Mouse (Mus musculus) liver, embryonic 14.5 days (tissue): ENCODE data around the gene Amz1.

Experiments
- CTCF ChIP-seq: IDR thresholded peaks from 2 replicates; pipeline ENCODE4 v1.5.1; 2016; ENCODE audit warnings: antibody characterized with exemption, low read depth, control low read depth
- EP300 ChIP-seq: IDR thresholded peaks from 2 replicates; pipeline ENCODE4 v1.6.1; 2016; ENCODE audit warnings: antibody characterized with exemption, low read depth

DNA sequence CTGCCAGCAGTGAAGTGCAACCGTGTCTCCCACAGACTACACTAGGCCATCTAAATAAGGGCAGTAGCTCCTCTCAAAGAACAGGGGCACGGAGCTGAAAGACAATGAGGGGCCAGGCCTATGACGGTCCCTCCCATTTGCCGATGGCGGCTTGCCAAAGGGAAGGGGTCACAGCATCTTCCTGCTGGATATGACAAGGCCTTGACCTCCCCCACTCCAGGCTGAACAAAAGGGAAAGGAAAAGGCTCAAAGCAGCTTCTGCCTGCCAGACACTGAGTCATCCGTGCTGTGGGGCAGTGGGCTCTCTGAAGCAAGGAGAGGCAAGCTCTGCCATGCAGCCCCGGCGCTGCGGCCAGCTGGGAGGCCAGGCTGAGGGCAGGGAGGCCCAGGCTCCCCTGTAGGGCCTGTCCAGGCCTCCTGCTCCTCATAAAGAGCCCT lies 43.8 kb downstream of the Amz1 start:
- TF ChIP-seq EP300 (no peak), CTCF (no peak)
